Mouse (Mus musculus): ENCODE results near the gene Eid3.

DNA sequence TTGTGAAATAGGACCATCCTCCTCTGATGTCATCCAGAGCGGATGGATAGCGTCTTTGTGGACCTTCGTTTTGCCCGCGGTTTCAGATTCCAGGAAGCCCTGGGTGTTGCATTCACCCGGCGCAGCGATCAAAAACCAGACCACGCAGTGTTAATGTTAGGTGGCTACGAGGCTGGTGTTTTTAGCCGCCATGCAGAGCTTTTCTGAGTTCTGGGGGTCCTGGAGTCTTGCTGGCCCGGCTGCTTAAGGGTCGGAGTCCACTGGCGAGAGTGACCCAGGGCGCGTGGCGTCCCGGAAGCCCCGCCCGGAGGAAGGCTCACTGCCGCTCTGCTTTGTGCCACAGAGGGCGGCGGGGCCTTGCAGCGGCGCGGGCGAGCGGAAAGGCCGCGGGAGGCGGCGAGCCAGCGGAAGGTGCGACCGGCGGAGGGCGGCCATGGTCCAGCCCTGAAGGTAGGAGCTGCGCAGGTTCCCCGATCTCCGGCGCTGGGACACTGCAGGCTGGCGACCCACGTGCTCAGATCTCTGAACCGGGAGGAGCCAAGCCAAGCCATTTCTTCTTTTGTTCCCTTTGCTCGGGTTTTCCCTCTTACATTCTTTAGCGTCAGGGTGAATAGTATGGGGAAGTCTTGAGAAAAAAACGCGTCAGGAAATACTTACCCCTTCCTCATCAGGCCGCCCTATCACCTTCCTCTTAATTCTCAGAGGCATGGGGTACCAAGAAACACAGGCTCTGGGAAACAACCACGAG lies 6.1 kb upstream of the Eid3 start:
- TF ChIP-seq MAX (IDR thresholded peaks at IDR 0.05) (peak; percentile 89), CTCF (IDR thresholded peaks at IDR 0.05; ENCODE audit: control insufficient read depth, insufficient read depth, insufficient read length) (no peak), USF1 (IDR thresholded peaks at IDR 0.05; ENCODE audit: low read depth) (no peak), CEBPB (IDR thresholded peaks at IDR 0.05; ENCODE audit: low read depth) (no peak)
